Mouse (Mus musculus): Measurements from ENCODE around the gene Ppp1r13b. TPM values are rescaled to one million over a fixed set of nuclear protein-coding genes. Genes with fewer than 3 reads are reported as not detected.

Ppp1r13b gene
- total and polyA plus RNA-seq, 3 experiments, result 1.5 to 8.7 TPM; not detected in 1

DNA sequence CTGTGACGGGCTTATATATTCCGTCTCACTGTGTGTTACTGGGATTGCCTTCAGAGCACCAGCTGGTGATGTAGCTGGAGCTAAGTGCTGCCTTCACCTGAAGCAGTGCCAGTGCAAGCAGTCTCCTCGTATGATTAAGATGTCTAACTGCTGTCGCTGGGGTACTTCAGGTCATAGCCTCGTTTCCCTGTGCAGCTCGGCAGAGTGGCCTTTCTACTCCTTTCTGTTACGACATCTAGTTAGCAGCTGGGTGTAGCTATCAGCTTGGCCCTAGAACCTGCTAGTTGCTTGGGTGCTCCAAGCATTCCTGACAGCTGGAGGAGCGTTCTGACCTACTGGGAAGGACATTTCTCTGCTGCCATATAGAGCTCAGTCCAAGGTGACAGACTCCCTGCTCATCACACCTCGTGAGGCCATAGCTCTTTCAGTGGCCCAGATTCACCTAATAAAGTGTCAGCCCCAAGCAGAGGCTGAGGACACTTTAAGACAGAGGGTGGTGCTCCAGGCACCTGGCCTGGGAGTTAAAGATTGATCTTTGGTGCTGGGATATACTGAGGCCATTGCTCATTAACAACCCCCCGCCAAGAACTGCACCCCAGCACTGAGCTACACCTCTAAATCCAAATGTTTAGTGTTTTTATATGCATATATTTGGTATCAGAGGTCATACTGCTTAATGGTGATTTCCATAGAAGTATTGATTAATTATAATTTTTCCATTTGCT is 107.3 kb downstream of the Ppp1r13b start:
- Histone ChIP-seq H3K9ac (ENCODE audit: control insufficient read depth, low read depth, low read length, poor library complexity, severe bottlenecking) (no peak overlapping the region), H3K79me2 (ENCODE audit: control insufficient read depth, insufficient read depth, low read length, poor library complexity) (no peaks in the 10 kb centered on the region), H3K27me3 (ENCODE audit: control insufficient read depth in 1 of 2, insufficient read depth in 2 of 2, low read length in 2 of 2) (no peaks in the 10 kb centered on the region), H3K4me3 (ENCODE audit: control insufficient read depth in 1 of 2, insufficient read depth in 1 of 2, low read depth in 2 of 2, low read length in 2 of 2) (no peak overlapping the region), H3K9me3 (replicated peaks; ENCODE audit: insufficient read depth, low read length) (no peaks in the 10 kb centered on the region), H3K36me3 (ENCODE audit: control insufficient read depth in 1 of 2, insufficient read depth in 2 of 2, low read length in 2 of 2) (no peaks in the 10 kb centered on the region; a peak in 1 of 4 replicates), H3K27ac (ENCODE audit: control insufficient read depth, low read depth, low read length) (no peak overlapping the region), H3K4me1 (ENCODE audit: control insufficient read depth in 1 of 2, insufficient read depth in 2 of 2, low read length in 2 of 2) (no peaks in the 10 kb centered on the region)
- TF ChIP-seq POLR2AphosphoS5 (IDR thresholded peaks at IDR 0.05; ENCODE audit: borderline replicate concordance, low read depth, low read length), result no peak
- TF ChIP-seq EP300 (IDR thresholded peaks at IDR 0.05; ENCODE audit: low read depth in 1 of 2, low read length in 2 of 2), result no peak
- TF ChIP-seq MYB (IDR thresholded peaks at IDR 0.05; ENCODE audit: low read depth, low read length), result no peak
- TF ChIP-seq SMC3 (IDR thresholded peaks at IDR 0.05; ENCODE audit: low read depth, low read length), result no peak
- no peak for TF ChIP-seq CTCF (IDR thresholded peaks at IDR 0.05 in 2 of 3, conservative IDR thresholded peaks at IDR 0.05 in 1 of 3; ENCODE audit: control insufficient read depth in 1 of 3, insufficient read depth in 1 of 3, low read depth in 2 of 3, low read length in 3 of 3, poor library complexity in 1 of 3, severe bottlenecking in 1 of 3)
- TF ChIP-seq UBTF (IDR thresholded peaks at IDR 0.05; ENCODE audit: borderline replicate concordance, insufficient read depth, low read depth, low read length), result no peak
- TF ChIP-seq MAFK (IDR thresholded peaks at IDR 0.05; ENCODE audit: borderline replicate concordance, low read depth, low read length), result no peak
- TF ChIP-seq ZKSCAN1 (IDR thresholded peaks at IDR 0.05; ENCODE audit: low read depth, low read length), result no peak
- no peak for TF ChIP-seq RCOR1 (IDR thresholded peaks at IDR 0.05; ENCODE audit: low read depth, low read length)
- TF ChIP-seq MXI1 (IDR thresholded peaks at IDR 0.05; ENCODE audit: low read depth, low read length), result no peak
- DNase-seq (ENCODE audit: low read depth, low spot score), result no peak

- no peaks in the 10 kb centered on the region; a peak in 1 of 4 replicates for H3K36me3 ChIP-seq (ENCODE audit: control insufficient read depth in 1 of 2, insufficient read depth in 2 of 2, low read length in 2 of 2)
- no peaks in the 10 kb centered on the region for H3K27me3 ChIP-seq (ENCODE audit: control insufficient read depth in 1 of 2, insufficient read depth in 2 of 2, low read length in 2 of 2)
- no peak for DNase-seq (ENCODE audit: low read depth, low spot score)
- no peak for TF ChIP-seq KAT2A (conservative IDR thresholded peaks at IDR 0.05; ENCODE audit: low read depth, low read length)
- no peak for TF ChIP-seq MXI1 (IDR thresholded peaks at IDR 0.05; ENCODE audit: low read depth, low read length)
- no peak for TF ChIP-seq USF1 (IDR thresholded peaks at IDR 0.05; ENCODE audit: low read depth, low read length)
- no peak for TF ChIP-seq RAD21 (IDR thresholded peaks at IDR 0.05; ENCODE audit: low read depth, low read length)
- TF ChIP-seq TBP (IDR thresholded peaks at IDR 0.05; ENCODE audit: low read depth, low read length), result no peak
- no peak for TF ChIP-seq ZNF384 (IDR thresholded peaks at IDR 0.05; ENCODE audit: low read depth, low read length)
- no peak for TF ChIP-seq RCOR1 (IDR thresholded peaks at IDR 0.05; ENCODE audit: low read depth, low read length)
- no peak for TF ChIP-seq SMC3 (IDR thresholded peaks at IDR 0.05; ENCODE audit: low read depth, low read length)
- TF ChIP-seq CHD1 (IDR thresholded peaks at IDR 0.05; ENCODE audit: low read depth, low read length), result no peak
- TF ChIP-seq TAL1 (IDR thresholded peaks at IDR 0.05; ENCODE audit: low read length), result no peak
- TF ChIP-seq ZMIZ1 (IDR thresholded peaks at IDR 0.05; ENCODE audit: low read depth, low read length), result no peak
- TF ChIP-seq MAFK (IDR thresholded peaks at IDR 0.05; ENCODE audit: borderline replicate concordance, low read depth, low read length), result no peak
- no peak for TF ChIP-seq SIN3A (IDR thresholded peaks at IDR 0.05; ENCODE audit: low read length)
- no peak for TF ChIP-seq ETS1 (IDR thresholded peaks at IDR 0.05; ENCODE audit: low read depth, low read length)
- TF ChIP-seq MEF2A (IDR thresholded peaks at IDR 0.05; ENCODE audit: extremely low read depth, insufficient replicate concordance, low read depth, low read length, poor library complexity, severe bottlenecking), result no peak
- TF ChIP-seq GATA1 (IDR thresholded peaks at IDR 0.05; ENCODE audit: low read depth, low read length), result no peak
- no peak for TF ChIP-seq CTCF (IDR thresholded peaks at IDR 0.05 in 2 of 3, conservative IDR thresholded peaks at IDR 0.05 in 1 of 3; ENCODE audit: control insufficient read depth in 1 of 3, insufficient read depth in 1 of 3, low read depth in 2 of 3, low read length in 3 of 3, poor library complexity in 1 of 3, severe bottlenecking in 1 of 3)
- TF ChIP-seq MYC (IDR thresholded peaks at IDR 0.05; ENCODE audit: low read depth, low read length), result no peak
- 0 out of 4 replicates have a peak, but pooled peaks cover 0 to 2% of the 10 kb centered on the region in 2 experiments for H3K4me1 ChIP-seq (ENCODE audit: control insufficient read depth in 1 of 2, insufficient read depth in 2 of 2, low read length in 2 of 2)
- H3K79me2 ChIP-seq (ENCODE audit: control insufficient read depth, insufficient read depth, low read length, poor library complexity), result no peaks in the 10 kb centered on the region
- H3K9me3 ChIP-seq (replicated peaks; ENCODE audit: insufficient read depth, low read length), result no peaks in the 10 kb centered on the region
- no peak overlapping the region for H3K4me3 ChIP-seq (ENCODE audit: control insufficient read depth in 1 of 2, insufficient read depth in 1 of 2, low read depth in 2 of 2, low read length in 2 of 2)
- H3K9ac ChIP-seq (ENCODE audit: control insufficient read depth, low read depth, low read length, poor library complexity, severe bottlenecking), result no peak overlapping the region
- H3K27ac ChIP-seq (ENCODE audit: control insufficient read depth, low read depth, low read length), result no peak overlapping the region
These were observed 109.4 kb downstream of the Ppp1r13b start for GRCm38 (mm10) chr12:111798493-111798892.

All from MEL (cell line).